Mouse (Mus musculus) cerebellum, adult 2 months (tissue): ENCODE measurements around the gene Nup153.

Experiments
- CTCF ChIP-seq: fragments of 200-500 bp; IDR thresholded peaks from 2 replicates; pipeline ENCODE4 v1.5.1; 2011; ENCODE audit warnings: low read depth, mild to moderate bottlenecking, control low read depth, low read length, moderate library complexity, borderline replicate concordance; ENCODE audit not compliant: insufficient read depth
- POLR2A ChIP-seq: fragments of 200-500 bp; IDR thresholded peaks from 2 replicates; pipeline ENCODE4 v1.6.1; 2011; ENCODE audit warnings: low read length, control low read depth, borderline replicate concordance; ENCODE audit not compliant: insufficient read depth

DNA sequence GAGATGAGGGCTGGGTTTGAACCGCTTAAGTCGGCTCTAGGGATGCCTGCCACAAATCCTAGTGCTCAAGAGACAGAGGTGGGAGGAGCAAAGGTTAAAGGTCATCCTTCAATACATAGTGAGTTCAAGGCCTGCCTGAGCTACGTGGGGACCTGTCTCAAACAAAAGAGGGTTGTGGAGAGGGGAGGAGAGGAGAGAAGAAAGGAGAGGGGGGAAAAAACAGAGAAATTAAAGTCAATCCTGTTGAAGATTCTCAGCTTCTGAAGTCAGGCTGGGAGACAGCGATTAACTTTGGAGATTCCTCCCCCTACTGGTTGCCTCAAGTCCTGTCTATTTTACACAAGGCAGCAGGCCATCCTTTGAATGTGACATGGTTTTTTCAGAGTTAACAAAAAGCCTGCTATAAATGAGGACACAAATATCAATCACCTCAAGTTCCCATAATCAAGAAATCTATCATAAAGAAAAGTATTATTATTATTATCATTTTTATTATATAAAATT is 64.2 kb downstream of the Nup153 start:
- TF ChIP-seq CTCF, result peak; percentile 46; the same call in 1 of the 2 replicates
- TF ChIP-seq POLR2A, result no peak
